Mouse (Mus musculus): ENCODE results near the gene Dek. TPM values are rescaled to one million over a fixed set of nuclear protein-coding genes. Genes with fewer than 3 reads are reported as not detected.

The Dek gene
- polyA plus RNA-seq, 1 experiment from 2014 or later: 187 TPM

DNA sequence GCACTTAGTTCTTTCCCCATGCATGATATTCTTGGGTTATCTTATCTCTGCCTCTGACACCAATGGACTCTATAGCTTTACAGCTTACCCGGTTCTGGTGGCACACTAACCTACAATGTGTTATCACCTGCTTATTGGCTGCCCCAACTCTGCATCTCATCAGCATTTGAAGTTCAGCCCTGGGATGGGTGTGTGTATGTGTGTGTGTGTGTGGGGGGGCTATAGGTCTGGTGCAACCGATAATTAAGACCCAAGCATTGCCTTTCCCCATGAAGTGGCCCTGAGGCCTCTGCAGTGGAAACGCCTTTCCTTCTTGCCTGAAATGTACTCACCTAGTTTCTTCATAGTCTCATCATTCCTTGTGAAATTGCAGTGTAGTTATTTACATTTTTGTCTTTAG lies 10.0 kb upstream of the Dek start:
- Histone ChIP-seq H3K27ac (no peak overlapping the region), H3K36me3 (ENCODE audit: insufficient read depth, low read length) (no peaks in the 10 kb centered on the region), H3K4me3 (replicated peaks; ENCODE audit: low read depth, low read length) (no peak overlapping the region), H3K27me3 (ENCODE audit: insufficient read depth, low read length) (no peaks in the 10 kb centered on the region), H3K4me2 (ENCODE audit: low read length) (no peak overlapping the region), H3K9me3 (replicated peaks; ENCODE audit: low read length) (no peaks in the 10 kb centered on the region), H3K9ac (ENCODE audit: low read depth, low read length) (no peak overlapping the region), H3K4me1 (replicated peaks; ENCODE audit: insufficient read depth, low read length) (no peaks in the 10 kb centered on the region)
- TF ChIP-seq CTCF (IDR thresholded peaks at IDR 0.05; ENCODE audit: low read depth): no peak
- no peak for ATAC-seq (replicated peaks; ENCODE audit: low FRiP score, low read depth)
- no peak for DNase-seq (ENCODE audit: low spot score)
- 82% methylated on average over 3 of the region's 3 CpGs for WGBS

DNA sequence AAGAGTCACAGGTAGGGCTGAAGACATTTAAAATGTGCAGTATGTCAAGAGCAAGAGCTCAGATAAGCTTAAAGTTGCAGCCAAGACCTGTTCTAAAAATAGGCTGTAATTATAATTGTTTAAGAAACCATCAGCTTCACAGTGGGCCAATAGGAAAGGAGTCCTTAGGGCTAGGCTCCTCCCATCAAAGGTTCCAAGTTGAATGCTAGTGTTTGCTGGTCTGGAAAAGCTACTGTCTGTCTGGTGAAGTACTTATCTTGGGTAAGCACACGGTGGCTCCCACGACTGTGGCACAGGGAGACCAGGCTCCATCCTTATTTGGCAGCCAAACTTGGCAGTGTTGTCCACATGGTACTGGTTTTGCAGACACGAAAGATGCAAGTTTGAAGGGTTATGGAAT lies 6.9 kb upstream of the Dek start:
- no peak for TF ChIP-seq CTCF (IDR thresholded peaks at IDR 0.05; ENCODE audit: low read depth)

DNA sequence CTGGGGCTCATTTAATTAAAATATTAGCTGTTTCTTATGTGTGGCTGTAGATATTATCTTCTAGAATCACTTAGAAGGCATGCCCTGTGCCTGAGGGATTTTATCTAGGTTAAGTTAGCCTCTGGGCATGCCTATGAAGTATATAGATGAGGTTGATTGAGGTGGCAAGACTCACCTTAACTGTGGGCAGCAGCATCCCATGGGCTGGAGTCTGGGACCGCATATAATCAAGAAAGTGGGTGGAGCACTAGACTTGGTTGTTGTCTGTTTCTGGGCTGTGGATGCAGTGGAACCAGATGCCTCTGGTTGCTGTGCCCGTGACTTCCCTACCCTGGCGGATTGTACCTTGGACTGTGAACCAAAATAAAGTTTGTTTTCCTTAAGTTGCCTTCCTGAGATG lies 6.1 kb upstream of the Dek start:
- Histone ChIP-seq H3K27ac (no peak overlapping the region), H3K9me3 (replicated peaks; ENCODE audit: low read length) (no peaks in the 10 kb centered on the region), H3K4me1 (replicated peaks; ENCODE audit: insufficient read depth, low read length) (no peaks in the 10 kb centered on the region), H3K27me3 (ENCODE audit: insufficient read depth, low read length) (no peaks in the 10 kb centered on the region), H3K4me3 (replicated peaks; ENCODE audit: low read depth, low read length) (no peak overlapping the region), H3K36me3 (ENCODE audit: insufficient read depth, low read length) (no peaks in the 10 kb centered on the region), H3K9ac (ENCODE audit: low read depth, low read length) (no peak overlapping the region), H3K4me2 (ENCODE audit: low read length) (no peak overlapping the region)
- no peak for ATAC-seq (replicated peaks; ENCODE audit: low FRiP score, low read depth)
- WGBS: 78% methylated on average over 3 of the region's 3 CpGs
- TF ChIP-seq CTCF (IDR thresholded peaks at IDR 0.05; ENCODE audit: low read depth): no peak
- DNase-seq (ENCODE audit: low spot score): no peak

More for the DNA sequence above, 6.9 kb upstream of the Dek start:
- 69% methylated on average over 3 of the region's 3 CpGs for WGBS
- ATAC-seq (replicated peaks; ENCODE audit: low FRiP score, low read depth) (no peak), DNase-seq (ENCODE audit: low spot score) (no peak)
- no peaks in the 10 kb centered on the region for H3K36me3 ChIP-seq (ENCODE audit: insufficient read depth, low read length)
- H3K4me1 ChIP-seq (replicated peaks; ENCODE audit: insufficient read depth, low read length): no peaks in the 10 kb centered on the region
- no peaks in the 10 kb centered on the region for H3K9me3 ChIP-seq (replicated peaks; ENCODE audit: low read length)
- no peak overlapping the region for H3K9ac ChIP-seq (ENCODE audit: low read depth, low read length)
- H3K27me3 ChIP-seq (ENCODE audit: insufficient read depth, low read length): no peaks in the 10 kb centered on the region
- no peak overlapping the region for H3K4me3 ChIP-seq (replicated peaks; ENCODE audit: low read depth, low read length)
- no peak overlapping the region for H3K4me2 ChIP-seq (ENCODE audit: low read length)
- no peak overlapping the region for H3K27ac ChIP-seq

DNA sequence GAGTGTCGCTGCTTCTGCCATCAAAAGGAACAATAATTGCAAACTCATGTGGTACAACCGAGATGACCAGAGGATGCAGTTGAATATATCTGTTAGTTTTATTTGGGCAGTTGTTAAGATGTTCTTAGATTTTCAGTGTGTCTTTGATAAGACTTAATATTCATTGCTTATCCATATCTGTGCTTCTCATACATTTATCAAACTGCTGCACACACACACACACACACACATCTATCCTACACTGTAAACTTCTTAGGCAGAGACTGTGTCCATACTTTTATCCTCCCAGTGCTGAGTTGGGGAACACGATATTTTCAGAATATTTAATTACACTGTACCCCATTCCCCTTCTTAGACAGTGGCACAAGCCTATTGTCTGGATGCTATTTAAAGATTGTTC lies 5.2 kb upstream of the Dek start:
- no peak overlapping the region for H3K4me3 ChIP-seq (replicated peaks; ENCODE audit: low read depth, low read length)
- H3K9me3 ChIP-seq (replicated peaks; ENCODE audit: low read length): no peaks in the 10 kb centered on the region
- H3K4me2 ChIP-seq (ENCODE audit: low read length): no peak overlapping the region
- TF ChIP-seq CTCF (IDR thresholded peaks at IDR 0.05; ENCODE audit: low read depth): no peak
- 80% methylated on average over 3 of the region's 3 CpGs for WGBS
- no peaks in the 10 kb centered on the region for H3K4me1 ChIP-seq (replicated peaks; ENCODE audit: insufficient read depth, low read length)
- H3K36me3 ChIP-seq (ENCODE audit: insufficient read depth, low read length): no peaks in the 10 kb centered on the region
- DNase-seq (ENCODE audit: low spot score) (no peak), ATAC-seq (replicated peaks; ENCODE audit: low FRiP score, low read depth) (no peak)
- H3K27me3 ChIP-seq (ENCODE audit: insufficient read depth, low read length): no peaks in the 10 kb centered on the region
- no peak overlapping the region for H3K27ac ChIP-seq
- no peak overlapping the region for H3K9ac ChIP-seq (ENCODE audit: low read depth, low read length)

DNA sequence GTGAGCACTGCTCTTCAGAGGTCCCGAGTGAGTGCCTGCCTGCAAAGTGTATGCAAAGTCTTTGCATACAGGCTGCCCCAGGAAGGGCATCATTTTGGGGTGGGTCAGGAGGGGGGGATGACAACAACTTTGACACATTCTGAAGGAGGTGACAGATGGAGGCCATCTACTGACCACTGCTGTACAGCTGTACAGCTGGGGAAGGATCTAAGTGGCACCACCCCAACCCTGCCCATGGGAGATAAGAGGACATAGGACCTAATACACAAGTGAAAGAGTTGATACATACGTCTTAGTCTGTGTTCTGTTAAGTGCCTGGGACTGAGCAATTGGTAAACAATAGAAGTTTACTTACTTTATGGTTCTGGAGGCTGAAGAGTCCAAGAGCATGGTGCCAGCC lies 3.2 kb upstream of the Dek start:
- ATAC-seq (replicated peaks; ENCODE audit: low FRiP score, low read depth) (no peak), DNase-seq (ENCODE audit: low spot score) (no peak)
- no peaks in the 10 kb centered on the region for H3K9me3 ChIP-seq (replicated peaks; ENCODE audit: low read length)
- 66% methylated on average over 2 of the region's 2 CpGs for WGBS
- H3K36me3 ChIP-seq (ENCODE audit: insufficient read depth, low read length): no peaks in the 10 kb centered on the region
- no peak overlapping the region for H3K4me2 ChIP-seq (ENCODE audit: low read length)
- H3K4me1 ChIP-seq (replicated peaks; ENCODE audit: insufficient read depth, low read length): no peaks in the 10 kb centered on the region
- no peak overlapping the region for H3K4me3 ChIP-seq (replicated peaks; ENCODE audit: low read depth, low read length)
- H3K9ac ChIP-seq (ENCODE audit: low read depth, low read length): no peak overlapping the region
- no peak overlapping the region for H3K27ac ChIP-seq
- no peak for TF ChIP-seq CTCF (IDR thresholded peaks at IDR 0.05; ENCODE audit: low read depth)
- no peaks in the 10 kb centered on the region for H3K27me3 ChIP-seq (ENCODE audit: insufficient read depth, low read length)

DNA sequence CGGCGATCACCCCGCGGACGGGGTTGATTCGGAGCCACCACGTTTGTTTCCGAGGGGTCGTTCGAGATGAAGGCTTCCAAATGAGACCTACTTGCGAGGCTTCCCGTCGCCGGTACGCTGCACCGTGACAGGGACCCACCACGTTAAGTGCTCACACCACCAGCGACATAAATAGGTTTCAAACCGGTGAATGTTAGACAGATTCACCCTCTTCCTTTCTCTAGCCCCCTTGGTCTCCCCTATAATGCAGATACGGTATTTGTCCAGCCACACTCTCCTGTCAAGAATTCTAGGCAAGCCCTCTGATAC lies 533 bp upstream of the Dek start:
- no peak for TF ChIP-seq CTCF (IDR thresholded peaks at IDR 0.05; ENCODE audit: low read depth)
- peak overlapping the region; percentile 83 for H3K4me3 ChIP-seq (replicated peaks; ENCODE audit: low read depth, low read length)
- peaks cover 8% of the 10 kb centered on the region for H3K4me1 ChIP-seq (replicated peaks; ENCODE audit: insufficient read depth, low read length)
- H3K9me3 ChIP-seq (replicated peaks; ENCODE audit: low read length): no peaks in the 10 kb centered on the region
- peak overlapping the region; percentile 99 for H3K27ac ChIP-seq
- H3K27me3 ChIP-seq (ENCODE audit: insufficient read depth, low read length): no peaks in the 10 kb centered on the region
- DNase-seq (ENCODE audit: low spot score): no peak
- peak overlapping the region; percentile 71 for H3K4me2 ChIP-seq (ENCODE audit: low read length)
- peak overlapping the region; percentile 91 for H3K9ac ChIP-seq (ENCODE audit: low read depth, low read length)
- peak; percentile 19; the same call in 1 of the 2 replicates for ATAC-seq (replicated peaks; ENCODE audit: low FRiP score, low read depth)
- WGBS: under 1% methylated on average over 20 of the region's 20 CpGs
- H3K36me3 ChIP-seq (ENCODE audit: insufficient read depth, low read length): no peaks in the 10 kb centered on the region

DNA sequence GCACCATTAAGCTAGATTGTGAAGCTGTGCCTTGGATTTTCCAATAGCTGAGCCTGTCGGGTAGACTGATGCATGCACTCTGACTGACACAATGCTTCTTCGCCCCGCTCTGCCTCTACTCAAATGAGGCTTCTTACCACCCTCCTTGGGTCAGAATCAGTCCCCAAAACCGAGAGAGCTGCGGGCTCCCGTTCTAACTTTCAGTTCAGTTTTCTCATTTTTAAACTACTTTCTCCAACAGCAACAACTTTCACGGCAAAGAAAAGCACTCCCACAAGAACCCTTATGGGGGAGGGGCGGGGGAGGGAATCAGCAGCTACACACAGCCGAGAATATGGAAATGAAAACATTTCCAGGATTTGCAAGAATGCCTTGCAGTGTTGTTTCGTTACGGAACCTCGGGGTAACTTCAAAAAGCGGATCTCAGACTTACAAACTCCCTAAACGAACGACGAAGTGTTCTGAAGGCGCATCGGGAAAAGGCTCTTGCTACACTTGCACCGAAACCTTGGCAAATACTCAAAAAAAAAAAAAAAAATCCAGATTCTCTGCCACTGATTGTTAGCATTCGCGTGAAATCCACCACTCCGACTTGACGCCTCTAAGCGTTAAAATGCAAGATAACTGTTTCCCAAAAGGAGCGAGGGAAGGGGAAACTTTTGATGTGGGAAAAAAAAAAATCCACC lies 1.0 kb downstream of the Dek start:
- no peaks in the 10 kb centered on the region for H3K27me3 ChIP-seq (ENCODE audit: insufficient read depth, low read length)
- 0 out of 2 replicates have a peak, but pooled peaks cover 3% of the 10 kb centered on the region for H3K36me3 ChIP-seq (ENCODE audit: insufficient read depth, low read length)
- peak overlapping the region; percentile 99 for H3K27ac ChIP-seq
- peak overlapping the region; percentile 83 for H3K4me3 ChIP-seq (replicated peaks; ENCODE audit: low read depth, low read length)
- no peak for TF ChIP-seq CTCF (IDR thresholded peaks at IDR 0.05; ENCODE audit: low read depth)
- WGBS: under 1% methylated on average over 25 of the region's 25 CpGs
- peaks cover 8% of the 10 kb centered on the region for H3K4me1 ChIP-seq (replicated peaks; ENCODE audit: insufficient read depth, low read length)
- H3K9ac ChIP-seq (ENCODE audit: low read depth, low read length): peak overlapping the region; percentile 91
- ATAC-seq (replicated peaks; ENCODE audit: low FRiP score, low read depth): no peak
- no peaks in the 10 kb centered on the region for H3K9me3 ChIP-seq (replicated peaks; ENCODE audit: low read length)
- peak overlapping the region; percentile 71 for H3K4me2 ChIP-seq (ENCODE audit: low read length)
- peak; percentile 53 for DNase-seq (ENCODE audit: low spot score)

All from kidney, postnatal 0 days (tissue).